ENCODE assay signal across 13 mouse cellular contexts in genomic region chr5:114179541-114179940, GRCm38 (mm10). TPM values are rescaled to one million over a fixed set of nuclear protein-coding genes. Genes with fewer than 3 reads are reported as not detected.
DNase-seq lines count a peak whose midpoint lies in the region; ATAC-seq lines count a peak whose summit lies in the region.
"Had no signal": no experiment of that assay in that cellular context is flagged by ENCODE, and none has a peak within 500 bp of the region (broad histone marks: within the 10 kb centered on the region; RNA-seq: fewer than 3 reads in every experiment).

No protein-coding gene starts in this region.

- DNase-seq in kidney, adult 9 months: peak; percentile 60
- peak; percentile 73 for DNase-seq in adrenal gland, adult 8-10 months
- peak; percentile 83 for DNase-seq in gastrocnemius, adult 18-20 months (ENCODE audit: low spot score)
- DNase-seq in kidney, postnatal 36 days: peak; percentile 55 to 64
- DNase-seq in frontal cortex, adult 2 months (ENCODE audit: extremely low spot score in 1 of 2, low spot score in 1 of 2): no peak
- DNase-seq: right cerebral cortex, postnatal 4 days had no signal

- no peaks in the 10 kb centered on the region for H3K36me3 ChIP-seq in kidney, embryonic 16.5 days (ENCODE audit: insufficient read depth, low read length)
- H3K36me3 ChIP-seq in intestine, embryonic 16.5 days (ENCODE audit: control insufficient read depth, insufficient read depth, low read length): no peaks in the 10 kb centered on the region
- H3K36me3 ChIP-seq: limb, embryonic 13.5 days; neural tube, embryonic 12.5 days had no signal

- H3K9me3 ChIP-seq in kidney, embryonic 16.5 days (ENCODE audit: low read length): peaks cover 3% of the 10 kb centered on the region; the same call in 1 of the 2 replicates
- H3K9me3 ChIP-seq in intestine, embryonic 16.5 days (ENCODE audit: control insufficient read depth, low read length): no peaks in the 10 kb centered on the region
- H3K9me3 ChIP-seq: heart, embryonic 15.5 days; limb, embryonic 13.5 days; neural tube, embryonic 12.5 days had no signal

- WGBS in kidney, embryonic 16.5 days: 80% methylated on average over 11 of the region's 11 CpGs
- 71% methylated on average over 11 of the region's 11 CpGs for WGBS in intestine, embryonic 16.5 days

- no peak for ATAC-seq in kidney, embryonic 16.5 days (ENCODE audit: low FRiP score, low TSS enrichment)
- ATAC-seq in cerebellum, adult (ENCODE audit: insufficient number of reproducible peaks, low FRiP score, low TSS enrichment): no peak
- ATAC-seq in intestine, embryonic 16.5 days: no peak

- H3K4me2 ChIP-seq in kidney, embryonic 16.5 days (replicated peaks; ENCODE audit: low read depth, low read length): no peak overlapping the region
- no peak overlapping the region for H3K4me2 ChIP-seq in intestine, embryonic 16.5 days (ENCODE audit: low read depth, low read length)
- H3K4me2 ChIP-seq: heart, embryonic 15.5 days; limb, embryonic 13.5 days; neural tube, embryonic 12.5 days had no signal

- H3K9ac ChIP-seq in kidney, embryonic 16.5 days (replicated peaks; ENCODE audit: low read length): no peak overlapping the region
- no peak overlapping the region for H3K9ac ChIP-seq in intestine, embryonic 16.5 days (ENCODE audit: low read depth, low read length)
- H3K9ac ChIP-seq: heart, embryonic 15.5 days; limb, embryonic 13.5 days; neural tube, embryonic 12.5 days had no signal

- H3K4me3 ChIP-seq in kidney, embryonic 16.5 days (ENCODE audit: low read length): no peak overlapping the region
- H3K4me3 ChIP-seq in intestine, embryonic 16.5 days (ENCODE audit: low read length): no peak overlapping the region
- H3K4me3 ChIP-seq: heart, embryonic 15.5 days; limb, embryonic 13.5 days; neural tube, embryonic 12.5 days had no signal

- H3K27me3 ChIP-seq in kidney, embryonic 16.5 days (ENCODE audit: insufficient read depth, low read length): no peaks in the 10 kb centered on the region
- H3K27me3 ChIP-seq in intestine, embryonic 16.5 days (replicated peaks; ENCODE audit: control insufficient read depth, insufficient read depth, low read length): no peaks in the 10 kb centered on the region
- H3K27me3 ChIP-seq: heart, embryonic 15.5 days had no signal

- no peak overlapping the region for H3K27ac ChIP-seq in kidney, embryonic 16.5 days (ENCODE audit: low read length)
- no peak overlapping the region for H3K27ac ChIP-seq in intestine, embryonic 16.5 days (ENCODE audit: low read length)
- H3K27ac ChIP-seq: heart, embryonic 15.5 days; kidney, postnatal 0 days; limb, embryonic 13.5 days; neural tube, embryonic 12.5 days had no signal

- peaks cover 12% of the 10 kb centered on the region for H3K4me1 ChIP-seq in kidney, embryonic 16.5 days (ENCODE audit: insufficient read depth, low read length)
- peaks cover 4% of the 10 kb centered on the region for H3K4me1 ChIP-seq in intestine, embryonic 16.5 days (ENCODE audit: control insufficient read depth, insufficient read depth, low read length)

RNA-seq across cellular contexts. Expression of gene Acacb, which starts 33.2 kb away (rescaled TPM):
- 4.7 and 5.7 TPM in 2 replicates for polyA plus RNA-seq in kidney, embryonic 16.5 days (2015; fragmentation: Nextera tagmentation; extraction: Ambion mirVana)
- total RNA-seq in adrenal gland, adult 8-10 months (2022): 10 to 100 TPM; 68.9 to 85.3 (median 72.7) TPM
- total RNA-seq in gastrocnemius, adult 18-20 months (2021): 100 to 1,000 TPM; 154 to 158 TPM
- polyA plus RNA-seq in frontal cortex, adult 2 months (2012; rRNA removed): 3.3 and 3.7 TPM in 2 replicates
- polyA plus RNA-seq in intestine, embryonic 16.5 days (2015; fragmentation: Nextera tagmentation; extraction: Ambion mirVana): 1.1 and 1.4 TPM in 2 replicates

RNA-seq across cellular contexts. Expression of gene Ung, which starts 49.4 kb away (rescaled TPM):
- polyA plus RNA-seq in kidney, embryonic 16.5 days (2015; fragmentation: Nextera tagmentation; extraction: Ambion mirVana): 56.2 and 57.0 TPM in 2 replicates
- total RNA-seq in adrenal gland, adult 8-10 months (2022): 1 to 10 TPM; 2.4 to 3.1 (median 2.8) TPM
- 1 to 10 TPM; 6.0 to 9.2 TPM for total RNA-seq in gastrocnemius, adult 18-20 months (2021)
- polyA plus RNA-seq in frontal cortex, adult 2 months (2012; rRNA removed): 5.4 and 5.9 TPM in 2 replicates
- polyA plus RNA-seq in intestine, embryonic 16.5 days (2015; fragmentation: Nextera tagmentation; extraction: Ambion mirVana): 32.2 and 35.5 TPM in 2 replicates

RNA-seq across cellular contexts. Expression of gene Alkbh2, which starts 51.5 kb away (rescaled TPM):
- polyA plus RNA-seq in kidney, embryonic 16.5 days (2015; fragmentation: Nextera tagmentation; extraction: Ambion mirVana): 8.7 and 9.1 TPM in 2 replicates
- 10 to 100 TPM in 3 of 4 experiments, 1 to 10 TPM in 1; 5.8 to 13.5 (median 11.7) TPM for total RNA-seq in adrenal gland, adult 8-10 months (2022)
- total RNA-seq in gastrocnemius, adult 18-20 months (2021): 1 to 10 TPM in 1 of 2 experiments, under 1 TPM in 1; 0.53 to 1.0 TPM
- 8.7 and 10.0 TPM in 2 replicates for polyA plus RNA-seq in frontal cortex, adult 2 months (2012; rRNA removed)
- polyA plus RNA-seq in intestine, embryonic 16.5 days (2015; fragmentation: Nextera tagmentation; extraction: Ambion mirVana): 7.6 and 10.1 TPM in 2 replicates

Comparison
In these comparisons a context has a peak if more than half of its experiments do, and no peak if none do; other contexts are left out.
1. DNase-seq: peak in kidney, adult 9 months (single experiment), adrenal gland, adult 8-10 months (single experiment), gastrocnemius, adult 18-20 months (single experiment) and kidney, postnatal 36 days (2 of 2); none in frontal cortex, adult 2 months (0 of 2).